Mouse (Mus musculus) kidney, embryonic 16.5 days (tissue): ENCODE data around the gene Pdx1. TPM values are rescaled to one million over a fixed set of nuclear protein-coding genes. Genes with fewer than 3 reads are reported as not detected.

Experiments used
- ATAC-seq: fragments of 200-750 bp; cut with Nextera tagmentation; 2 replicates; pipeline ENCODE4 v1.8.0; 2017; ENCODE audit warnings: moderate TSS enrichment; ENCODE audit not compliant: low FRiP score, low TSS enrichment
- H3K27ac ChIP-seq: fragments of 300-500 bp; sonication (generic); 2 replicates; pipeline ENCODE4 v1.5.1; 2014; ENCODE audit warnings: low read length
- H3K27me3 ChIP-seq: fragments of 300-500 bp; sonication (generic); 2 replicates; pipeline ENCODE4 v1.6.1; 2014; ENCODE audit warnings: low read length, control low read depth, mixed read lengths; ENCODE audit not compliant: insufficient read depth
- H3K36me3 ChIP-seq: fragments of 300-500 bp; sonication (generic); 2 replicates; pipeline ENCODE4 v1.6.1; 2014; ENCODE audit warnings: low read length, control low read depth, mixed read lengths; ENCODE audit not compliant: insufficient read depth
- H3K4me1 ChIP-seq: fragments of 300-500 bp; sonication (generic); 2 replicates; pipeline ENCODE4 v1.6.1; 2014; ENCODE audit warnings: low read length, control low read depth, mixed read lengths; ENCODE audit not compliant: insufficient read depth
- H3K4me2 ChIP-seq: fragments of 300-500 bp; sonication (generic); replicated peaks from 2 replicates; pipeline ENCODE4 v1.6.1; 2014; ENCODE audit warnings: low read depth, low read length
- H3K4me3 ChIP-seq: fragments of 300-500 bp; sonication (generic); 2 replicates; pipeline ENCODE4 v1.5.1; 2014; ENCODE audit warnings: mild to moderate bottlenecking, low read length
- H3K9ac ChIP-seq: fragments of 300-500 bp; sonication (generic); replicated peaks from 2 replicates; pipeline ENCODE4 v1.6.1; 2014; ENCODE audit warnings: low read length
- H3K9me3 ChIP-seq: fragments of 300-500 bp; sonication (generic); 2 replicates; pipeline ENCODE4 v1.6.1; 2016; ENCODE audit warnings: low read length, control low read depth
- WGBS: fragments of 180-500 bp; shearing (Covaris S2); extraction: QIAGEN DNeasy Blood & Tissue Kit; methylation state at CpG from one replicate; pipeline ENCODE4 v1.1.7; 2014; 5-methylcytosine and 5-hydroxymethylcytosine counted together
- polyA plus RNA-seq: library from polyadenylated mRNA; unstranded; fragments of >200 nt; fragmentation: Nextera tagmentation; extraction: Ambion mirVana; gene quantifications from 2 replicates; pipeline ENCODE4 v1.2.1, GENCODE M21; 2015

Gene Pdx1
- polyA plus RNA-seq, 1 experiment from 2014 or later = not detected

DNA sequence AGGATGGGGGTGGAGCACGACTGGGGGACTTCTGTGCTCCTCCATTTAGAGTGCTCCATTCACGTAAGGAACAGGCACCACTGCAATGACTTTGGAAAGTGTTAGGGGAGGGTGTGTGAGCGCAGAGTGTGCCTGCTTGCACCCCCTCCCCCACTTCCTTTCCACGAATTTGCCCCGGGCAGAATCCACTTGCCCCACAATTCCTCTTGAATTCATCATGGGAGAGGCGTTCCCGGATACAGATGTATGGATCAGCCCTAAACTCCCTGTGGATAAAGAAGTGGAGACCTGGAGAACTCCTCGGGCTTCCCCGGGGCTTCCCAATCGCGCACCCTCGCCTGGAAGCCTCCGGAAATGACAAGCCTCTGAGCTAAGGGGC lies 7.8 kb downstream of the Pdx1 start:
- H3K27ac ChIP-seq = no peak overlapping the region
- no peak overlapping the region for H3K4me2 ChIP-seq
- no peak overlapping the region for H3K4me3 ChIP-seq
- under 1% methylated on average over 13 of the region's 13 CpGs for WGBS
- 0 out of 2 replicates have a peak, but pooled peaks cover 2% of the 10 kb centered on the region for H3K9me3 ChIP-seq
- H3K4me1 ChIP-seq = no peaks in the 10 kb centered on the region
- H3K36me3 ChIP-seq = no peaks in the 10 kb centered on the region
- H3K27me3 ChIP-seq = peaks cover 91% of the 10 kb centered on the region
- ATAC-seq = no peak
- H3K9ac ChIP-seq = no peak overlapping the region

DNA sequence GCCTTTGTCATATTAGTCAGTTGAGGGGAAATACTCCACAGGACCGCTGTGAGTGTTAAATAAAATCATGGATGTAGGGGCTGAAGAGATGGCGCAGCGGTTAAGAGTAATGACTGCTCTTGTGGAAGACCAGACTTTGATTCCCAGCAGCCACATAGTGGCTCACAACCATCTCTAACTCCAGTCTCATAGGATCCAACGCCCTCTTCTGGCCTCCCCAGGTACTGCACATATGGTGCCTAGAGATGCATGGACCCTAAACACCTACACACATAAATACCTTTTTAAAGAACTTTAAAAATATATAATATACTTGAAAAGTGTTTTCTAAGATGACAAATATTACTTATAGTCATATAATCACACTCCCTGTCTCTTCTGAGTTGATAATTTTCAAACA lies 14.6 kb downstream of the Pdx1 start:
- Histone ChIP-seq H3K27ac (no peak overlapping the region), H3K4me1 (no peaks in the 10 kb centered on the region), H3K27me3 (peaks cover 43% of the 10 kb centered on the region), H3K4me2 (no peak overlapping the region), H3K36me3 (no peaks in the 10 kb centered on the region), H3K4me3 (no peak overlapping the region), H3K9ac (no peak overlapping the region), H3K9me3 (no peaks in the 10 kb centered on the region)
- no peak for ATAC-seq
- 74% methylated on average over 4 of the region's 4 CpGs for WGBS

DNA sequence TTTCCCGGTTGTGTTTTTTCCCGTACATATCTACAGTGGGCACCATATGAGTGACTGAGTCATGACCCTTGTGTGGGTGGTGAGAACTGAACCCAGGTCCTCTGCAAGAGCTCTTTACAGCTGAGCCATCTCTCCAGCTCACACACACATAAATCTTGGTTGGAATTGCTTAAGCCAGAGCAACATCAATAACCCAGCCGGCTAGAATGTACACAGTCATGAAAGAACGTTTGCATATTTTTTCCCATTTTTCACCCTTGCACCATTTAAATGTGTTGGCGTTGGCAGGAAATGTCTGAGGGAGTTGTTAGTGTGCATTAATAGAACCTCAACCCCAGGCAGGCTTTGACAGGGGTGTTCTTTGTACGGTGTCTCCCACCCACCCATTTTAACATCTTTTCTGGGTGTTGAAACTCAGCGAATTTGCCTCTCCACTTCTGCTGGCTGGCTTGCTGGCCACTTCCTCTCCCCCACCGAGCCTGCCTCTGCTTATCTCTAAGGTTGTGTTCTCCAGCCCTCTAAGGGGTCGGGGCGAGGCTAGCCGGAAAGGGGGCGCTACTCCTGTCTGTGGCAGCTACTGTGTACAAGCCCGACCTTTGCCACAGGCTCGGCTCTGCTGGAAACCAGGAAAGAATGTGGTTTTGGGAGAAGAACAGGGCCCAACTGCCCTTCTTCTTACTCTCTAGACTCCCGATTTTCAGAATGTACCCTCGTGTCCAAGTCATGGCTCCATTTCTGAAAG lies 22.2 kb downstream of the Pdx1 start:
- WGBS = 28% methylated on average over 16 of the region's 16 CpGs
- no peak overlapping the region for H3K9ac ChIP-seq
- peaks cover 14% of the 10 kb centered on the region for H3K4me1 ChIP-seq
- no peak overlapping the region for H3K27ac ChIP-seq
- H3K27me3 ChIP-seq = peaks cover 40% of the 10 kb centered on the region
- ATAC-seq = no peak
- peak overlapping the region; percentile 33 for H3K4me2 ChIP-seq
- no peak overlapping the region for H3K4me3 ChIP-seq
- no peaks in the 10 kb centered on the region for H3K9me3 ChIP-seq
- H3K36me3 ChIP-seq = no peaks in the 10 kb centered on the region

DNA sequence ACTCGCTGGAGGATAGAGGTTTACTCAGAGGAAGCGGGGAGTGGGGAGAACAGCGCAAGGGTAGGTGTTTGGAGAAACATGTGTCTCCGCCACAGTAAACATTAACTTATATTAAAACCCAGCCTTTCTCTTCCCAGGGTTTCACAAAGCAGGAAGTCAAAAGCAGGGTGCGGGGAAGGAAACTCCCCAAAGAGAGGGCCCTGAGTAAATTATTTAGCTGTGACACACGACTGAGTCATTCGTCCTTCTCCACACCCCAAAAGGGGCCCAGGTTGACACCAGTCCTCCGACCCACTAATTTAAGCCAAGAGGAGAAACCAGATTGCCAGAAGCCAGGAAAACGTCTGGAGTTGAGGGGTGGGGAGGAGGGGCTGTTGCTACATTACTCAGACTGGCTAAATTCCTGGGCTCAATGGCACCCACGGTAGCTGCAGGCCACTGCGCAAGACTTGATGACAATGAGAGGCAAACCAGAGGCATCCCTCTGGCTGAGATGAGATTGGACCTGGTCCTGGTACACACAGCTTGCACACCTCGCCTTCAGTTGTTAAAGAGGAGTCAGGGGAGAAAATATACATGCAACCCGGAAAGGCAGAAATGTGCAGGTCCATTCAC lies 22.9 kb downstream of the Pdx1 start:
- H3K4me2 ChIP-seq = peak overlapping the region; percentile 33
- 37% methylated on average over 13 of the region's 13 CpGs for WGBS
- no peak overlapping the region for H3K27ac ChIP-seq
- no peaks in the 10 kb centered on the region for H3K9me3 ChIP-seq
- H3K27me3 ChIP-seq = peaks cover 46% of the 10 kb centered on the region
- H3K4me1 ChIP-seq = peaks cover 14% of the 10 kb centered on the region
- no peak overlapping the region for H3K9ac ChIP-seq
- H3K36me3 ChIP-seq = no peaks in the 10 kb centered on the region
- H3K4me3 ChIP-seq = no peak overlapping the region
- 0 out of 2 replicates have a peak, but pooled peaks have one; percentile 49 for ATAC-seq

DNA sequence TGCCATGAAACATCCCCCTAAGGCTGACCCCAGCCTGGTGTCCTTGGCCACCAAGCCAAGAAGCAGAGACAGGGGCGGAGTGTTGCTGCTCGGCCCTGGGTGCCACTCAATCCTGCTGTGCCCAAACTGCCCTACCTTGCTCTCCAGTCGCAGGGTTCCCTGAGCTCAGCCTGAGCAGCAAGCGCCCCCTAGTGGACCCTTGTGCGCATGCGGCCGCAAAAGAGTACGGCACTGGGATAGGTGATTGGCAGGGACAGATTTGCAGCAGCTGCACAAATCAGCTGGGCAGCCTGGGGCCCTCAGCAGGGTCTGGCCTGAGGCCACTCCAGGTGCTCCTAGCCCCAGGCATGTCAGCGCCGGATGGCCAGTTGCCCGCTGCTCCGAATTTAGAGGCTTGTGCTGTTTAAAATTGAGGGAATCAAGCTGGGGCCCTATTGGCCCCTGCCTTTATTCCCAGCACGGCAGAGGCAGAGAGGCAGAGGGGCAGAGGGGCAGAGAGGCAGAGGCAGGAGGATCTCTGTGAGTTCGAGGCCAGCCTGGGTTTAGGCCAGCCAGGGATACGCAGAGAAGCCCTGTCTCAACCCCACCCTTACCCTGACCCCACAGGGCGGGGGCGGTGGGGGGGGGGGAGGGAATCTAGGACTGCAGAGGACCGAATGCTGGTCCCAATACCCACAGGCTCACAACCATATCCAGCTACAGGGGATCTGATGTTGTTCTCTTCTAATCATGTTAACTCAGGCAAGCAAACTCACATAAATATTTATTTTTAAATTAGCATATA lies 23.6 kb downstream of the Pdx1 start:
- ATAC-seq = peak; percentile 85
- H3K4me1 ChIP-seq = peaks cover 14% of the 10 kb centered on the region
- H3K36me3 ChIP-seq = no peaks in the 10 kb centered on the region
- peaks cover 53% of the 10 kb centered on the region for H3K27me3 ChIP-seq
- H3K27ac ChIP-seq = no peak overlapping the region
- WGBS = 27% methylated on average over 18 of the region's 18 CpGs
- H3K9ac ChIP-seq = no peak overlapping the region
- H3K4me3 ChIP-seq = no peak overlapping the region
- no peaks in the 10 kb centered on the region for H3K9me3 ChIP-seq
- H3K4me2 ChIP-seq = 0 out of 2 replicates have a peak overlapping the region, but pooled peaks have one; percentile 33

DNA sequence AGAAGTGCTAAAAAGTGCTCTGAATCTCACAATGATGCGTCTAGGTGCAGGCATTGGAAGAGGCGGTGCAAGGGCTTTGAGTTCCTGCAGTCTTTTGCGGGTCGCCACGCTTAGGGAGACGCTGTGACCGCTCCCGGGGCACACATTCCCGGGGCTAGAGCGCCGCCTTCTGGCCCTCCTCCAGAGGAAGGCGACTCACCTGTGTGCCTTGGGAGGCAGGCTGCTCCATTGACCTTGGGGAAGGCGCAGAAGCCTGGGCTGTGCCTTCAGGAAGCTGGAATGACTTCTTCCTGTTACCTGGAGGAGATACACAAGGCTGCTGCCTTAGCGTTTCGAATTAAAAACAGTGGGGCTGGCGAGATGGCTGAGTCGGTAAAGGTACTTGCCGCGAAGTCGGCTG lies 24.4 kb downstream of the Pdx1 start:
- Histone ChIP-seq H3K4me1 (peaks cover 14% of the 10 kb centered on the region), H3K27me3 (peaks cover 61% of the 10 kb centered on the region), H3K36me3 (no peaks in the 10 kb centered on the region), H3K4me2 (no peak overlapping the region), H3K9ac (no peak overlapping the region), H3K27ac (no peak overlapping the region), H3K9me3 (no peaks in the 10 kb centered on the region), H3K4me3 (no peak overlapping the region)
- 29% methylated on average over 20 of the region's 20 CpGs for WGBS
- no peak for ATAC-seq

DNA sequence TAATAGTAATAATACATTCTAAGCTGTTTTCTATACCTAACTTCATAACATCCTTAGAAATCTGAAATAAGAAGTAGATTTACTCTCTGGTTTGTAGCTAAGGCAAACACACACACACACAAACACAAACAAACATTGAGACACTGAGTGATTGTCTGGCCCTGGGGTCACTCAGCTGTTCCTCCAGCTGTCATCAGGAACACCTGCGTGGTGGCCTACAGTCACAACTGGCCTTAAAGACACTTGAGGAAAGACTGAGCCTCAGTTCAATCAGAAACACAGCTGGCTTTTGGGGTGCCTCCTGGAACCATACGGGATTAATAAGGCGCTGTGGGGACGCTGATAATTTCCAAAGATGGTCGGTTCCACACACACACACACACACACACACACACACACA lies 27.5 kb downstream of the Pdx1 start:
- peaks cover 92% of the 10 kb centered on the region for H3K27me3 ChIP-seq
- no peaks in the 10 kb centered on the region for H3K36me3 ChIP-seq
- ATAC-seq = no peak
- no peak overlapping the region for H3K4me2 ChIP-seq
- no peak overlapping the region for H3K27ac ChIP-seq
- H3K9me3 ChIP-seq = no peaks in the 10 kb centered on the region
- H3K4me1 ChIP-seq = peaks cover 17% of the 10 kb centered on the region
- H3K4me3 ChIP-seq = no peak overlapping the region
- H3K9ac ChIP-seq = no peak overlapping the region
- 82% methylated on average over 5 of the region's 5 CpGs for WGBS

DNA sequence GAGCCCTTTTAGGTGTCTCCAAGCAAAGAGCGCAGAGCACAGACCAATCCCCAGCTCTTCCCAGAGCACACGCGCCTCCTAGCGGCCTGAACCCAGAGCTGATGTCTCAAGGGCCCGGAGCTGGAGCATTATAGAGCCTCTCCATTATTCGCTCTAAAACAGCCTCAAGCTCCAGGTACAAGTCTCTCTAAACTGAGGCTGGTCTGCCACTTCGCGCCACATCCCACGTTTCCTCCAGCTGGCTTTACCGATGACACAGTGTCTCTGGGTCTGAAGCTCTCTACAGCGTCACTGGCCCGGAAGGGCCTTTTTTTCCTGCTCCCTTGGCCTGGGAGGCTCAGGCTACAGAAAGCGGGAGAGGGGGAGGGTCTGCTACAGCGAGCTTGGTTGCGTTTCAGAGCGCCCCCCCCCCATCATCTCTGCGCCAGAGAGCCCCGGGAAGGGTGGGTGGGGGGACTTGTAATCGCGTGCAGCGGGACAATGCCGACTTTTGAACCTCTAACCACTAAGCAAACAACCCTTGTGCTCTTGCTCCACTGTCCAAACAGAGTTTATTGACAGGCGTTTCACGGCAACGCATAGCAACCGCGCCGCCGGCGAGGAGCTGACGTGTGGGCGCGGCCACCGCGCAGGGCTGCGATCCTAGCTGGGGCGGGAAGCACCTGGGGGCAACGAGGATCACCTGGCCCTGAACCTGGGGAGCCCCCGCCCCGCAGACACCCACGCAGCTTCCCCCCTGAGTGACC lies 29.7 kb downstream of the Pdx1 start:
- H3K27ac ChIP-seq = no peak overlapping the region
- peaks cover 10% of the 10 kb centered on the region for H3K4me1 ChIP-seq
- peak; percentile 83 for ATAC-seq
- no peaks in the 10 kb centered on the region for H3K9me3 ChIP-seq
- no peak overlapping the region for H3K9ac ChIP-seq
- H3K4me2 ChIP-seq = peak overlapping the region; percentile 40
- H3K36me3 ChIP-seq = no peaks in the 10 kb centered on the region
- under 1% methylated on average over 41 of the region's 41 CpGs for WGBS
- peak overlapping the region; percentile 12 for H3K4me3 ChIP-seq
- peaks cover 93% of the 10 kb centered on the region for H3K27me3 ChIP-seq

DNA sequence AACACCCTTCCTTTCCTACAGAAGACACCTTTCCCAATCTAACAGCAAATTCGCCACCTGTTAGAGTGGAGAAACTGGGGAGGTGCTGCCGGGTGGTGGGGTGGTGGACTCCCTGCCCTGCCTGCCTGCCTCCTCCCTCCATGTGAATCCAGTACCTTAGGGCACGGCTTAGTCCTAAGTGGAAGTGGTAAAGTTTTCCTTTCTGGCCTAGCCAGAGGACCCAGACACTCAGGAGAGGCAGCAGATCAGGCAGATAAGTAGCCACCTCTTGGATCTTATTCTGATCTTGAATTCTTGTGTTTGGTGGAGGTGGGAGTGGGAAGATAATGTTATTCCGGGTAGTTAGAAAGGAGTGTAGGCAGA lies 30.2 kb downstream of the Pdx1 start:
- Histone ChIP-seq H3K36me3 (no peaks in the 10 kb centered on the region), H3K9me3 (no peaks in the 10 kb centered on the region), H3K27ac (no peak overlapping the region), H3K4me2 (peak overlapping the region; percentile 40), H3K4me3 (peak overlapping the region; percentile 12; the same call in 1 of the 2 replicates), H3K9ac (no peak overlapping the region), H3K4me1 (peaks cover 10% of the 10 kb centered on the region), H3K27me3 (peaks cover 93% of the 10 kb centered on the region)
- WGBS = 9% methylated on average over 4 of the region's 4 CpGs
- no peak for ATAC-seq
